Comparison of ENCODE assay signal across 17 mouse cellular contexts in genomic region chr1:48459928-48460327, GRCm38 (mm10).
A peak's percentile ranks its signal among the peaks of the same experiment; 100 is the strongest.
DNase-seq lines count a peak whose midpoint lies in the region; ATAC-seq and TF ChIP-seq lines count a peak whose summit lies in the region.
"Had no signal": no experiment of that assay in that cellular context is flagged by ENCODE, and none has a peak within 500 bp of the region (broad histone marks: within the 10 kb centered on the region; RNA-seq: fewer than 3 reads in every experiment).

No protein-coding gene starts in this region.

- TF ChIP-seq CTCF in forebrain, postnatal 0 days (IDR thresholded peaks at IDR 0.05; ENCODE audit: low read depth): no peak
- TF ChIP-seq CTCF in brain, embryonic 14.5 days (IDR thresholded peaks at IDR 0.05; ENCODE audit: borderline replicate concordance, extremely low read depth, insufficient read depth, insufficient read length): no peak

- H3K9me3 ChIP-seq in forebrain, embryonic 14.5 days (replicated peaks; ENCODE audit: control insufficient read depth, low read length): no peaks in the 10 kb centered on the region
- no peaks in the 10 kb centered on the region for H3K9me3 ChIP-seq in forebrain, embryonic 11.5 days (ENCODE audit: control insufficient read depth, low read length)
- H3K9me3 ChIP-seq in forebrain, postnatal 0 days (ENCODE audit: low read length): no peaks in the 10 kb centered on the region
- H3K9me3 ChIP-seq in forebrain, embryonic 10.5 days: no peaks in the 10 kb centered on the region
- H3K9me3 ChIP-seq: embryonic facial prominence, embryonic 13.5 days; embryonic facial prominence, embryonic 15.5 days; forebrain, embryonic 15.5 days had no signal

- no peak overlapping the region for H3K4me2 ChIP-seq in forebrain, embryonic 14.5 days (ENCODE audit: low read length)
- H3K4me2 ChIP-seq in forebrain, embryonic 11.5 days (ENCODE audit: low read depth, low read length, severe bottlenecking): no peak overlapping the region
- no peak overlapping the region for H3K4me2 ChIP-seq in forebrain, postnatal 0 days (ENCODE audit: low read depth)
- H3K4me2 ChIP-seq: embryonic facial prominence, embryonic 13.5 days; embryonic facial prominence, embryonic 15.5 days; forebrain, embryonic 15.5 days had no signal

- H3K36me3 ChIP-seq in forebrain, embryonic 14.5 days (ENCODE audit: control insufficient read depth, insufficient read depth, low read length): no peaks in the 10 kb centered on the region
- H3K36me3 ChIP-seq in forebrain, embryonic 11.5 days (ENCODE audit: control insufficient read depth, insufficient read depth, low read length): no peaks in the 10 kb centered on the region
- no peaks in the 10 kb centered on the region for H3K36me3 ChIP-seq in forebrain, postnatal 0 days (ENCODE audit: insufficient read depth)
- H3K36me3 ChIP-seq in forebrain, embryonic 10.5 days (replicated peaks): no peaks in the 10 kb centered on the region
- H3K36me3 ChIP-seq: embryonic facial prominence, embryonic 13.5 days; embryonic facial prominence, embryonic 15.5 days; forebrain, embryonic 15.5 days had no signal

- DNase-seq in forebrain, embryonic 14.5 days (ENCODE audit: low spot score): peak; percentile 16
- DNase-seq in forebrain, embryonic 11.5 days (ENCODE audit: low spot score): no peak
- peak; percentile 35 for DNase-seq in forebrain, postnatal 0 days
- DNase-seq in forebrain, embryonic 10.5 days (ENCODE audit: extremely low spot score, low spot score): no peak
- DNase-seq in brain, adult 2 months (ENCODE audit: low read depth, low spot score): peak; percentile 13
- peak; percentile 43 for DNase-seq in brain, embryonic 14.5 days (ENCODE audit: low read depth)
- DNase-seq in adrenal gland, adult 18-20 months (ENCODE audit: low spot score in 2 of 2): no peak
- DNase-seq: adrenal gland, adult 8-10 months; adrenal gland, postnatal 14 days; adrenal gland, postnatal 36 days; cerebellum, adult 11-12 months; cerebellum, adult 9-10 months; embryo, embryonic 11 days had no signal

- 59% methylated on average over 3 of the region's 3 CpGs for WGBS in forebrain, embryonic 14.5 days
- 76% methylated on average over 3 of the region's 3 CpGs for WGBS in forebrain, embryonic 11.5 days
- 49% methylated on average over 3 of the region's 3 CpGs for WGBS in forebrain, postnatal 0 days
- WGBS in forebrain, embryonic 10.5 days: 70% methylated on average over 3 of the region's 3 CpGs

- no peak overlapping the region for H3K4me3 ChIP-seq in forebrain, embryonic 14.5 days (ENCODE audit: low read depth, low read length)
- no peak overlapping the region for H3K4me3 ChIP-seq in forebrain, embryonic 11.5 days (ENCODE audit: low read depth, low read length)
- H3K4me3 ChIP-seq in forebrain, postnatal 0 days (ENCODE audit: low read depth, low read length): no peak overlapping the region
- H3K4me3 ChIP-seq in forebrain, embryonic 10.5 days: no peak overlapping the region
- H3K4me3 ChIP-seq: embryonic facial prominence, embryonic 13.5 days; embryonic facial prominence, embryonic 15.5 days; forebrain, embryonic 15.5 days had no signal

- ATAC-seq in forebrain, embryonic 14.5 days: no peak
- ATAC-seq in forebrain, embryonic 11.5 days (replicated peaks; ENCODE audit: low FRiP score): no peak
- peak; percentile 82; the same call in 1 of the 2 replicates for ATAC-seq in forebrain, postnatal 0 days
- no peak for ATAC-seq in erythroblast, adult 5-6 weeks (replicated peaks; ENCODE audit: low FRiP score, poor library complexity, severe bottlenecking)
- ATAC-seq: forebrain, embryonic 15.5 days had no signal

- no peak for TF ChIP-seq POLR2A in brain, embryonic 14.5 days (IDR thresholded peaks at IDR 0.05; ENCODE audit: borderline replicate concordance, extremely low read depth, insufficient read depth, insufficient read length, poor library complexity, severe bottlenecking)

- H3K9ac ChIP-seq in forebrain, embryonic 14.5 days (ENCODE audit: low read length): no peak overlapping the region
- H3K9ac ChIP-seq in forebrain, embryonic 11.5 days (ENCODE audit: low read length): no peak overlapping the region
- H3K9ac ChIP-seq in forebrain, postnatal 0 days: no peak overlapping the region
- H3K9ac ChIP-seq: embryonic facial prominence, embryonic 13.5 days; embryonic facial prominence, embryonic 15.5 days; forebrain, embryonic 15.5 days had no signal

- no peak overlapping the region for H3K27ac ChIP-seq in forebrain, embryonic 14.5 days (ENCODE audit: low read depth, low read length)
- H3K27ac ChIP-seq in forebrain, embryonic 11.5 days (ENCODE audit: low read depth, low read length): no peak overlapping the region
- no peak overlapping the region for H3K27ac ChIP-seq in forebrain, postnatal 0 days (ENCODE audit: low read depth, low read length)
- H3K27ac ChIP-seq in forebrain, embryonic 10.5 days: no peak overlapping the region
- H3K27ac ChIP-seq: embryonic facial prominence, embryonic 13.5 days; embryonic facial prominence, embryonic 15.5 days; forebrain, embryonic 15.5 days had no signal

- no peaks in the 10 kb centered on the region for H3K4me1 ChIP-seq in forebrain, embryonic 14.5 days (ENCODE audit: control insufficient read depth, insufficient read depth, low read length)
- no peaks in the 10 kb centered on the region for H3K4me1 ChIP-seq in forebrain, embryonic 11.5 days (replicated peaks; ENCODE audit: control insufficient read depth, insufficient read depth, low read length)
- no peaks in the 10 kb centered on the region for H3K4me1 ChIP-seq in forebrain, postnatal 0 days (ENCODE audit: insufficient read depth)
- no peaks in the 10 kb centered on the region for H3K4me1 ChIP-seq in forebrain, embryonic 10.5 days
- H3K4me1 ChIP-seq: embryonic facial prominence, embryonic 13.5 days; embryonic facial prominence, embryonic 15.5 days; forebrain, embryonic 15.5 days had no signal

- no peaks in the 10 kb centered on the region for H3K27me3 ChIP-seq in forebrain, embryonic 14.5 days (replicated peaks; ENCODE audit: control insufficient read depth, insufficient read depth, low read length)
- H3K27me3 ChIP-seq in forebrain, embryonic 11.5 days (ENCODE audit: control insufficient read depth, insufficient read depth, low read length): no peaks in the 10 kb centered on the region
- no peaks in the 10 kb centered on the region for H3K27me3 ChIP-seq in forebrain, postnatal 0 days (ENCODE audit: insufficient read depth, low read length)
- no peaks in the 10 kb centered on the region for H3K27me3 ChIP-seq in forebrain, embryonic 10.5 days (ENCODE audit: poor library complexity, severe bottlenecking)
- H3K27me3 ChIP-seq: embryonic facial prominence, embryonic 13.5 days; embryonic facial prominence, embryonic 15.5 days; forebrain, embryonic 15.5 days had no signal

Comparison
In these comparisons a context has a peak if more than half of its experiments do, and no peak if none do; other contexts are left out.
1. DNase-seq: peak in forebrain, embryonic 14.5 days (single experiment), forebrain, postnatal 0 days (single experiment), brain, adult 2 months (single experiment) and brain, embryonic 14.5 days (single experiment); none in forebrain, embryonic 11.5 days (single experiment), forebrain, embryonic 10.5 days (single experiment) and adrenal gland, adult 18-20 months (0 of 2).